Mouse (Mus musculus) spleen, adult 12 weeks (tissue): ENCODE data around the gene Gm10354.
"Not testable (repeated sequence)": the region's sequence is repeated elsewhere in the genome, so short reads cannot be mapped to it uniquely, and the experiment has no call there.

ENCODE experiments used
- DNase-seq: peaks from one replicate; pipeline ENCODE4 v3.0.0; 2022; ENCODE audit warnings: low spot score

Gm10354 gene

DNA sequence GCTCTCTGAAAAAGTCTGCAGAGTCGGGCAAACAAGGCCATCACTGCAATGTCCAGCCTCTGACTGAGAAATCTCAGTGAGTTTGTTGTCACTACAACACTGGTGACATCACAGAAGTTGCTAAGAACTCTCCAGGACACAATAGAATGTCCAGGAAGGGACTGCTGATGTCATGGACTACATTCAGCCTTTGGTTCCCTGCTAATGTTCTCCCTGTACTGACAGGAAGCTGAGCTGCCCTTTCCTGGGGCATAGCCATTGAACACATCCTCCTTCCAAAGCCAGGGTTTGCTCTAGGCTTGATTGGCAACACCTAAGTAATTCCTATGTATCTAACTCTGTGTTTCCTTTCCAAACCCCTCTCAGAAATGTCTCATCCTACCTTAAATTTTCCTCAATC is at the start of gene Gm10354:
Gene Gm10354, minus strand, starts transcription at position 101 of the 400 bp plus-strand sequence.
- not testable (repeated sequence) for DNase-seq

DNA sequence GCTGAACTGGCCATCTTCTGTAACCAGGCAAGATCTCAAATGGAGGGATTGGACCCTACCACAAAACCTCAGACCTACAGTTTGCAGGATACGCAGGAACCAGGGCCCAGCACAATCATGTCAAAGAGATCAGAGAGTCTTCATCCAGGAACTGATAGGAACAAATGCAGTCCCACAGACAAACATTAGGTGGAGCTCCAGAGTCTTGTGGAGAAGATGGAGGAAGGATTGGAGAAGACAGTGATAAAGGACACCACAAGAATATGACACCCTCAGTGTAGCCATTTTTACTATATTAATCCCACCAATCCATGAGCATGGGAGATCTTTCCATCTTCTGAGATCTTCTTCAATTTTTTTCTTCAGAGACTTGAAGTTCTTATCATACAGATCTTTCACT is 45.6 kb upstream of the Gm10354 start:
- DNase-seq, result not testable (repeated sequence)

- DNase-seq, result not testable (repeated sequence)
Observed at GRCm38 (mm10) chr5:15020067-15020466, 41.3 kb upstream of the Gm10354 start.

GRCm38 (mm10) chr5:15010639-15011582 is 32.2 kb upstream of the Gm10354 start:
- not testable (repeated sequence) for DNase-seq

GRCm38 (mm10) chr5:15006907-15007306 is 28.2 kb upstream of the Gm10354 start:
- not testable (repeated sequence) for DNase-seq

GRCm38 (mm10) chr5:15006288-15006687 is 27.6 kb upstream of the Gm10354 start:
- DNase-seq, result not testable (repeated sequence)

DNA sequence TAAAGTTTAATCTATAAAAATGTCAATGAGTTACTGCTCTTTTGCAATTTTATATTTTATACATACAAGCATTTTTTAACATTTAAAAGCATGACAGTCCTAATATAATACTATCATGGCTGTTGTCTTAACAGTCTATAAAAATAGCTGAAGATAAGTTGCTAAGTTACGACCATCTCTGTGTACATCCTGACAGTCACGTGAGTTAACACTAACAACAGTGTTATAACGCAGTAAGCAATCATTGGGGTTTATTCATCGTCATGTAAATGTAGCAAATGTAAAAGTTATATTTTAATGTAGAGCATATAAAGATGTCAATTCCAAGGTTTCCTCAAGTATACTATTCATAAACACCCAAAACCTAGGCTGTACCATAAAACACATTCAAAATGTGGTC is 26.8 kb upstream of the Gm10354 start:
- not testable (repeated sequence) for DNase-seq

GRCm38 (mm10) chr5:15004569-15005562 is 26.1 kb upstream of the Gm10354 start:
- DNase-seq, result not testable (repeated sequence)

DNA sequence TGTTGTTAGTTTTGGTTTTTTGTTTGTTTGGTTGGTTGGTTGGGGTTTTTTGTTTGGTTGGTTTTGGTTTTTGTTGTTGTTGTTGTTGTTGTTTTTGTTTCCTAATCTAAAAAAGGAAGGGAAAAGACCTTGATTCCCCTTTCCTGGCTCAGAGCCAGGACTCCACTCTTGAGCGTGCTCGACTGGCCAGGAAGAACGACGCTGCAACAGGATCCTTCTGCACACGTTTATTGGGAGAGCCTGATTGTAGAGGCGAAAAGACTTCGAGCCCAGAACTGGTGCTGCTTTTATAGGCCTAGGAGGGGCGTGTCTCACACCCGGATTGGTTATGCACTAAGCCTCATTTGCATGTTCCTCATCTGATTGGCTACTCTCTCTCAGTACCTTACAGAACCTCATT is 19.3 kb upstream of the Gm10354 start:
- DNase-seq, result not testable (repeated sequence)

DNA sequence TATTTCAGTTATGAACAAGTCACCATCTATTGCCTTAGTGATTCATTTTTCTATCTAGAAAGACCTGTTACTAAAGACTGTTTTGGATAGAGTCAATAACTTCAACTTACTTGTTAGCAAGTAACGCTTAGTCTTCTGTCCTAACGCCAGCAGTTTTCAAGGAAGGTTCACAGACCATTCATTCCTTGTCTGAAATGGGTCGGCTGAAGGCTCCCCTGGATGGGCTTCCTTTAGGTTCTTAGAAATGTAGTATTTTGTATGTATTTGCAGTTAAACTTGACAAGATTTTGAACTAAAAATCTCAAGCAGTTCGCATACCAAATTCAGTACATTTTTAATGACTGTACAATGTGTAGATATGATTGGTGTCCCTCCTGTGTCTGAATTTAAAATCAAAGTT is 18.8 kb upstream of the Gm10354 start:
- DNase-seq, result not testable (repeated sequence)

DNA sequence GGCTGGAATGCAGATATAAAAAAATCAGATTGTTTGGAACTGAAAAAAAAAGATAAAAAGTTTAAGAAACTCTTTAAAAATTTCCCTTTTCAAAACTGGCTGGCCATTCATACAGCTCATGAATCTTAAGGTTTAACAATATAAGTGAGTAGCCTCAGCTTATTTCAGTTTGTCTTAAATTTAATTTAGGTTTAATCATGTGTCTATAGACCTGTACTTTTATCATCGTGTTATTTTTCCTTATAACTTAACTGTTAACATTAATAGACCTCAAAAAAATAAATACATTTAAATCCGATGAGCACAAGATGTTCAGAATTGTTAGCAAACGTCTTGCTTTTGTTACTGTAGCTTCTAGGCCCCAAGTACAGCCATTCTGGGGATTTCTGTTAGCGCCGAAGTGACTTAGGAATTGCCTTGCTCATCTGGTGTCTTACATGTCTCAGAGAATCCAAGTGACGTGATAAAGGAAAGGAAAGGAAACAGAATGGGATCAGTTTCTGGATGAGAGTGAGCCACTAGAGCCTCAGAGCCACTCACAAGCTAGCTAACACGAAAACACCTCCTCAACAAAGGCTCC is 18.0 kb upstream of the Gm10354 start:
- not testable (repeated sequence) for DNase-seq

DNA sequence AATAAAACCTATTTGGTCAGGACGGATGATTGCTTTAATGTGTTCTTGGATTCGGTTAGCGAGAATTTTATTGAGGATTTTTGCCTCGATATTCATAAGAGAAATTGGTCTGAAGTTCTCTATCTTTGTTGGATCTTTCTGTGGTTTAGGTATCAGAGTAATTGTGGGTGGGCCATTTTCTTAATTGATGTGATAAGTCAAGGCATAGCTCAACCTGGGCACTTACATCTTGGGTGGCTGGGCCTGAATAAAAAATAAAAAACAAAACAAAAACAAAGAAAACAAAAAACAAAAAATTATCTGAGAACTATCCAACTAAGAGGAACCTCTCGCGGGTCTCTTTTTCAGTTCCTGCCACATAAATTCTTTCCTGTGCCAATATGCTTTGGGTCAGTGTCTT is 15.4 kb upstream of the Gm10354 start:
- not testable (repeated sequence) for DNase-seq

DNA sequence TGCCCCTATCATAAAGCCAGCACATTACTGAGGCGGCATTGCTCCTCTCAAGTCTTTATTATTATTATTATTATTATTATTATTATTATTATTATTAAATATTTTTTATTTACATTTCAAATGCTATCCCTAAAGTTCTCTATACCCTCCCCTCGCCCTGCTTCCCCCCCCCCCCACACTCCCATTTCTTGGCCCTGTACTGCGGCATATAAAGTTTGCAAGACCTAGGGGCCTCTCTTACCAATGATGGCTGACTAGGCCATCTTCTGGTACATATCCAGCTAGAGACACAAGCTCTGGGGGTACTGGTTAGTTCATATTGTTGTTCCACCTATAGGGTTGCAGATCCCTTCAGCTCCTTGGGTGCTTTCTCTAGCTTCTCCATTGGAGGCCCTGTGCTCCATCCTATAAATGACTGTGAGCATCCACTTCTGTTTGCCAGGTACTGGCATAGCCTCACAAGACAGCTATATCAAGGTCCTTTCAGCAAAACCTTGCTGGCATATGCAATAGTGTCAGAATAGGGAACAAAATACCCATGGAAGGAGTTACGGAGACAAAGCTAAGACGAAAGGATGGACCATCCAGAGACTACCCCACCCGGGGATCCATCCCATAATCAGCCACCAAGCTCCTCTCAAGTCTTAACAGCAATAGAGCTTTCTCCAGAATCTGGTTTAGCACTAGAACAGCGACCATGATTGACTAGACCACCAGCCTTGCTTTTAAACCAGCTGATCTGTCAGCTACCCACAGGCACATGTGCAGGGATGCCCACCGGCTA is 11.8 kb upstream of the Gm10354 start:
- DNase-seq, result not testable (repeated sequence)

DNA sequence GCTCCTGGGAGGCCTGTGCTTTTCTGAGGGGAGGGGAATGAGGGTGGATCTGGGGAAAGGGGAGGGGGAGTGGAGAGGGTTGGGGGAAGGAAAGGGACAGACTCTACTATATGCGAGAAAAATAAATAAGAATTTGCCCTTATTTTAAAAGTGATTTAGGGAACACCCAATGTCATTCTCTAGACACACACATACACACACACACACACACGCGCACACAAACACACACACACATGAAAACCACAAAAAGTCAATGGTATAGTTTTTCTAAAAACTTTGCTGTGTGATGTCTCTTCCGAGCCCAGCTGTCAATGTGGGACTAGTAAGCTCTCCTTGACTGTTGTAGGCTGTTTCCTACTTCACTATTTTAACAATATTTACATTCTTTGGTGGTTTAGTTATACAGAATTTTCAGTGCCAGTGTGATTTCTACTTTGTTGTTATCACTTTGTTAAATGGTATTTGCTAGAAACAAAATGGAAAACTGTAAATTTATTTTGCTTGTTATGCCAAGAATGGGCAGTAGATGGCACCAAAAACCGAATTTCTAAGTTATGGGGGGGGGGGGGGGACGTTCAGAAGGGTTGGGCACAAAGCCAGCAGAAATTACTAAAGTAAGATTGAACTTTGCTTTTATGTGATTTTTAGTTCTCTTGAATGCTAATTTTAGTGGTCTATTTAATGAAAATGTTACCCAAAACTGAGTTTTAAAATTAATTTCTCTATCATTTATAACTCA is 8.1 kb upstream of the Gm10354 start:
- DNase-seq, result not testable (repeated sequence)

DNA sequence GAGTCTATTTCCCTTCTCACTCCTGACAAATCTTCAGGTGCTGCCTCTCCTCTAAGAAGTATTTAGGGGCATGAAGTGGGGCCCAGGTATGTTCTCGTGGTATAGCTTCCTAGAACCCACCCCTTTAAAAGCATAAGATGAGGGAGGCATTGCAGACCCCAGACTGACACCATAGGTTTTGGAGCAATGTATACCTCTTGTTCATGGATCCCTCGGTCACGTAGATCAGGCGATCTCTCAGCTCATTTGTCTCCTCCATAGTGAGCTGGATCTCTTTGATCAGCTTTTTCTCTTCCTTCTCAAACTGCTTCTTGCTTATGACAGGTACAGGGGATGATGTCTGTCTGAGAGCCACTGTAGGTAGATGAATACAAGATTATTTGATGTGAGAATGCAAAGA is 1.4 kb downstream of the Gm10354 start:
- not testable (repeated sequence) for DNase-seq

- DNase-seq, result not testable (repeated sequence)
Observed at GRCm38 (mm10) chr5:14975294-14975693, 3.4 kb downstream of the Gm10354 start.

DNA sequence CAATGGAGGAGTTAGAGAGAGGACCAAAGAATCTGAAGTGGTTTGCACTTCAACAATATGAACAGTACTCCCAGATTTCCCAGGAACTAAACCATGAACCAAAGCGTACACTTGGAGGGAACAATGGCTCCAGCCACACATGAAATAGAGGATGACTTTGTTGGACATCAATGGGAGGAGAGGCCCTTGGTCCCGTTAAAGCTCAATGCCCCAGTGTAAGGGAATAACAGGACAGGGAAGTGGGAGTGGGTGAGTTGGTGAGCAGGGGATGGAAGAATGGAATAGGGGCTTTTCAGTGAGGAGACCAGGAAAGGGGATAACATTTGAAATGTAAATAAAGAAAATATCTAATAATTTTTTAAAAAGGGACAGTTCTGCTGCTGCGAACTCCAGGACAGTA is 5.9 kb downstream of the Gm10354 start:
- not testable (repeated sequence) for DNase-seq

DNA sequence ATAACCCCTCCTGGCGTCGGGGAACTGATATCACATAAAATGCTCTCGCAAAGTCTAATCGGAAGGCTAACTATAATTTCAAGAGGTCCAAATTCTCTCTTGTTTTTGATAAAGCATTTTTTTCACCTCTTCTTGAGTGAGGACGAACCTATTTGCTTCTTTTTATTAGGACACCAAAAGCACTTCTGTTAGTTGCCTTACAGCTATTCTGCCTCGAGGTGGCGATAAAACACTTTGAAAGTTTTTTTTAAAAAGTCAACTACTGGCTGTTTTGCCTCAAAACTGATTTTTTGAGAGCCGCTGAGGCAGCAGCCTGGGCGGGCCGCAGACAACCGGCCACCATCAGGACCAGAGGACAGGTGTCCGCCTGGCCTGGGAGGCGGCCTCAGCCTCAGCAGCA is 14.9 kb downstream of the Gm10354 start:
- DNase-seq, result not testable (repeated sequence)

GRCm38 (mm10) chr5:14961502-14961901 is 17.2 kb downstream of the Gm10354 start:
- not testable (repeated sequence) for DNase-seq
